Mouse (Mus musculus) small intestine, adult 2 months (tissue): ENCODE data around the gene Hist1h1d.

ENCODE experiments used
- CTCF ChIP-seq: fragments of 200-500 bp; IDR thresholded peaks from 2 replicates; pipeline ENCODE4 v1.5.1; 2012; ENCODE audit warnings: low read depth, mild to moderate bottlenecking, control low read depth, inconsistent platforms, low read length, moderate library complexity, mixed read lengths; ENCODE audit not compliant: insufficient replicate concordance, insufficient read length; ENCODE audit errors: extremely low read depth
- POLR2A ChIP-seq: fragments of 200-500 bp; IDR thresholded peaks from 2 replicates; pipeline ENCODE4 v1.6.1; 2012; ENCODE audit warnings: low read depth, mild to moderate bottlenecking, control low read depth, inconsistent platforms, low read length, moderate library complexity

DNA sequence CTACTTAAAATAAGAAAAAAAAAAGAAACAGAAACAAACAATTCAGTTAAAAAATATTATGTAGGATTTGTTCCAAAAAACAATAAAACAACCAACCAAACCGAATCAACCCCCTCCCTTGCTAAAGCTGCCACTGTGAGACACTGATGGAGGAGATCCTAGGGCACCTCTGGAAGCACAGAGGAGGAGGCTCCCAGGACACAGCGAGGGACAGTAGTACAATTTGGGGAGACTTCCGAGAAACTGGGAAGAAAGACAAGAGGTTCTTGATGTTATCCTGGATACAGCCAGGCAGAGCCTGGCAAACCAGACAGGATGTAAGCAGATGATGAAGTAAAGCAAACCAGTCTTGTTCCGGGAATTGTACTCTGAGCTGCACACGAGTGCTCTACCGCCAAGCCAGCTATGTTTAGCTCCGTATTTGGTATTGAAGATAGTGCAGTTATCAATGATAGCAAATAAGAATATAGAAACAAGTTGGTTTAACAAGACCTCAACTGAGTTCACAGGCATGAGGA is 50.2 kb downstream of the Hist1h1d start:
- TF ChIP-seq POLR2A (no peak), CTCF (no peak)
